Mouse (Mus musculus): Measurements from ENCODE around the gene Dnali1.

Gene Dnali1

DNA sequence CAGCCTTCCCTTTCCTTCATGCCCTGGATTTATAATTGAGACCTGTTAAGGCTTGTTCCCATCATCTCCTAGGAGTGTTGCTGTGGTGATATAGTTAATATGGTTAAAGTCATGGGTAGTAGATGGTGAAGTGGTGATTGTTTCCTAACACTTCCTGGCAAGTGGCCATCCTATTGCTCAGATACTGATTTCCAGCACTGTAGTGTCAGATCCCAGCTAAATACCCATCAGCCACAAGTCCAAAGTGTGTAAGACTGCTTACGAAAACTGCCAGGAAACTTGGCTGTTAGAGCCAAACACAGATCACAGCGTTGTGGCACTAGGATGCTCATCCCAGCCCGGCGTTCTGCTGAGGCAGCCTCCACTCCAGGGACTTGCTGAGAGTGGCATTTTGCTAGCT, 31.2 kb downstream of the Dnali1 start:
- DNase-seq (ENCODE audit: inconsistent ontology term), result no peak

DNA sequence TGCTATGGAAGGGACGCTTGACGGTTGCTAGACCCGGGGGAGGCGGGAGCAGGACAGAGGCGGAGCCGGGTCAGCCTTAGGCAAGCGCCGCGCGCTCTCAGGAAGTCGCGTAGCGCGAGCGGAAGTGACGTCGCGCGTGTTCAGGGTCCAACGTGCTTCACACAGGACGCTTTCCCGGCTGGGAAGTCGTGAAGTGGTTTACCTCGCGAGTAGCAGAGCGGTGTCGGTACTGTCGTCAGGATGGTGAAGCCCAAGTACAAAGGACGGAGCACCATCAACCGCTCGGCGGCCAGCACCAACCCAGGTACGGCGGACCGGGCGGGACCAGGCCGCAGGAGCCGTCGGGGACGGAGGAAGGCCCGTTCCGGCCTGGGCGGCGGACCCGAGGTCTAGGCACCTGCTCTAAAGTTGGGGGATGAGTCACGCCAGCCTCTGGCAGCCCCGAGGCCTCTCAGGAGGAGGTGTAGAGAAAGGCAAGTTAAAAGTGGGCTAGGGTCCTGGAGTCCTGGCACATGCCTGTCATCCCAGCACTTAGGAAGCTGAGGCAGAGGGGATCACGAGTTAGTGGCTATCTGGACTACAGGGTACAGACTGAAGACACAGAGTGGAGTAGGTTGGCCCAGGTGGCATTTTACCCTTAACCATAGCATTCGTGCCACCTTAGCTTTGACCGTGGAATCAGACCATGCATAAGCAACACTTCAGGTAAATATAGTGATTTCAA, 35.5 kb downstream of the Dnali1 start:
- peak; percentile 93 for DNase-seq (ENCODE audit: inconsistent ontology term)

DNA sequence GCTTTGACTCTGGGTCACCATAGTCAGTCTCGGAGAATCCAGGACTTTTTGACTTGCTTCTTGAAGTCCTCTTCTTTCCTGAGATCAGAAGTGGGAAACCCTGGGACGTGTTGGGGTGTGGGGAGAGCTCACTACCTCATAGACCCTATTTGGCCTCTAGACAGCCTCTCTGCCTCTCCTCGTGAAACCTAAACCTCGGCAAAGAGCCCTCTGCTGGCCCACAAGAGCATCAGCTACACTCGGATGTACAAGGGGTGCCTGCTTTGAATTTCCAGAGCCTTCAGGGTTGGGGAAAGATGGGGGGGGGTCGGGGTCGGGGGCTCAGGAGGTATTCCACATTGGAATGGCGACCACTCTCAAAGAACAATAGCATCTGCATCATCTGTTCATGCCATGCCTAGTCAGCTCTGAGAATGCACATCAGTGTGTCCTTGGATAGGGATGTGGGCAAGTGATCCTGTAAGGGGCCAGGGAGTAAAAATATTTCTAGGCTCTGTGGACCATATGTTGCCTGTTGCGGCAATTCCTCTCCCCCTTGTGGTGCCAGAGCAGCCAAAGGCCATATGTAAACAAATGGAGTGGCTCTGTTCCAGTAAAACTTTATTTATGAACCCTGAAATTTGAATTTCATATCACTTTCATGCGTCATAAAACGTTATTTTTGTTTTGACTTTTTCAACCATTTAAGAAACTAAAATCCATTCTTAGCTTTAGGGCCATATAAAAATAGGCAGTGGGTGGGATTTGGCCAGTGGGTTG, 44.5 kb downstream of the Dnali1 start:
- DNase-seq (ENCODE audit: inconsistent ontology term), result no peak

DNA sequence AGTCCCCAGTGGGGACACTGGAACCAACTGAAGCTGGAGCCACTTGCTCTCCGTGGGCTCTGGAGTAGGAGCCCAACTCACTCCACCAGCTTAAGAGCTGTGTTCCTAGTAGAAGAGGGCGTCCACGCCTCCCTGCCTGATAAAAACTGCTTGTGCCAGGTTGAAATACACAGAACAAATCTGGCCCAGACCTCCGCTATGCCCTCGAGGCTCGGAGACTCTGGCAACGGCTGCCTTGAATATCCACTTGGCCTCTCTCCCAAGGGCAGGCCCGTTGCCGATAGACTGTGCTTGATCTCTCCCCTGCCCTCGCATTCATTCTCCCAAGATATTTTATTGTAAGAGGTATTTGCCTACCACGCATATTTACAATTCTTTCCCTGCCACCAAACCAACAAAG, 48.1 kb downstream of the Dnali1 start:
- no peak for DNase-seq (ENCODE audit: inconsistent ontology term)

DNA sequence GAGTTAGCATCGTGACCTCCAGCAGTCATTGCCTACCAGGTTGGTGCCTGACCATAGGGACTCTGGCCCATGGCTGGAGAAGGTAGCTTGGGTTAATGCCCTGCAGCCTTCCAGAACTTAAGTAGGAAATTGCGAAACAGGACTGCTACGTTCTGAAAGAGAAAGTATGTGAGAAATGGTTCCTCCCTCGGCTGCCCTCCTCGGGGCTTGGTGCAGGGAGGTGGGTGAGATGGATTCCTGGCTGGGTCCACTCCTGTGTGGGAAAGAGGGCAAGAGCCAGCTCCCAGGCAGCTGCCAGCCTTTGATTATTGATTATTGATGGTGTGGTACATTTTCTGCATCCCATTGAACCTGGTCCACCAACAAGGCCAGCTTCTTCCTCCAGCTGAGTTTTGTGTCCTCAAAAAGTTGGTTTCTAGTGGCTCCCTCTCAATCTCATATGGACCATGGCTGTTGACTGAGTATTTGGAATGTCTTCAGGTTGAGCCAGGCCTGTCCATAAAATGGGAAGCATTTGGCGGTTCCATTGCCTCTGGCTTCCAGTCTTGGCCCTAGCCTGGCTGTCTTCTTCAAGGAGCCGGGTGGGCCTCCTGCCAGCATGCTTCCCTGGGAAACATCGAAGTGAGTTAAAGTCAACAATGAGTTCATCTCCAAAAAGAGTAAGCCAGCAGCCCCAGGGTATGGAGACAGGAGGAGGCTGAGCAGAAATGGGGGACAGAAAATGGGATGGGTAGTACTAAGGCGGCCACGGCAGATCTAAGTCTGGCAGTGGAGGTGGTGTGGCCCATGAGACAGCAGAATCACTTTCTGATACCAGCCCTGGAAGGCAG, 49.5 kb downstream of the Dnali1 start, which contains the start of gene Gnl2:
Gene Gnl2, plus strand, starts transcription at position 780 of the 830 bp plus-strand sequence.
- no peak for DNase-seq (ENCODE audit: inconsistent ontology term)

DNA sequence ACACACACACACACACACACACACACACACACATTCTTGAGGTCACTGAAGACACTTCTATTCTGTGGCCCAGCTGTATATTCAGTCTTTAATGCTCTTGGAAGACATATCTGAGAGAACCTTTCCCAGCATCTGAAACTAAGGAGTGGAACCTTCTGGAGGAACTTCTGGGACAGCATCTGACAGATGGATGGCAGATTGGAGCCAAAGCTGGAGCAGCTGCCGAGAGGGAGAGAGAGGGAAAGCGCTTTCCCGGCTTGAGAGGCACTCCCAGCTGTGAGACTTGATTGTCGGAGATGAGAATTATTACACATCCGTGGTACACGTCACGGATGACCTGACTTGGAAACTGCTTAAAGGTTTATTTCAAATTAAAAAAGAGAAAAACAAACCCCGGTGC, 56.8 kb downstream of the Dnali1 start:
- DNase-seq (ENCODE audit: inconsistent ontology term), result no peak

DNA sequence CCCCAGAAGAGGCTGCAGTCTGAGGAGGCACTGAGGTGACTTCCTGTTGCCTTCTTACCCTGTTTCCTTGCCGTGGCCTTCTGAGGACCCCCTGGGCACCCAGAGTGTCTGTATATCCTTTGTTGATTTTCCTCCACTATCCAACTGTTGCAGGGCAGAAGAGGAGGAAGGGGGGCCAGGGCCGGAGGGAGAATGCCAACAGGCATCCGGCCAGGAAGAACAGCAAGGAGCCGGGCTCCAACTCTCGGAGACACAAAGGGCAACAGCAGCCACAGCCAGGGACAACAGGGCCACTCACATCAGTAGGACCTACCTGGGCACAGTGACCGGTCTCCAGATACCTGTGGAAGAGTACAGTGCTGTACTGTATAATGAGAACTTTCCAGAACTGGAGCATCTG, 57.3 kb downstream of the Dnali1 start:
- no peak for DNase-seq (ENCODE audit: inconsistent ontology term)

DNA sequence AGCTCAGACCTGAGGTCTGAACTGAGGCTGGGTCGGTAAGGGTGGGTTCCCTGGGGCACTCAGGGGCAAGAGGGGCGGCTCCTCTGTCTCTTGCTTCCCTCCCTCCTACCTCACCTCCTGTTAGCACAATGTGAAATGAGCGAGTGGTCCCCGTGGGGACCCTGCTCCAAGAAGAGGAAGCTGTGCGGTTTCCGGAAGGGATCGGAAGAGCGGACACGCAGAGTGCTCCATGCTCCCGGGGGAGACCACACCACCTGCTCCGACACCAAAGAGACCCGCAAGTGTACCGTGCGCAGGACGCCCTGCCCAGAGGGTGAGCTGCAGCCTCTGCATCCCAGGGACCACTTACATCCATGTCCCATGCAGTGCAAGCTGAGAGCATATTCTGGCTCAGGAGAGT, 58.0 kb downstream of the Dnali1 start:
- DNase-seq (ENCODE audit: inconsistent ontology term), result no peak
